Mouse (Mus musculus) liver, embryonic 12.5 days (tissue): ENCODE data around the gene Pirb. TPM values are rescaled to one million over a fixed set of nuclear protein-coding genes. Genes with fewer than 3 reads are reported as not detected.
"Not testable (repeated sequence)": the region's sequence is repeated elsewhere in the genome, so short reads cannot be mapped to it uniquely, and the experiment has no call there.

Experiments used
- ATAC-seq: fragments of 200-750 bp; cut with Nextera tagmentation; 2 replicates; pipeline ENCODE4 v1.8.0; 2017; ENCODE audit warnings: moderate number of reproducible peaks, mild to moderate bottlenecking, moderate library complexity
- H3K27ac ChIP-seq: fragments of 300-500 bp; sonication (generic); 2 replicates; pipeline ENCODE4 v1.5.1; 2016; ENCODE audit warnings: mild to moderate bottlenecking
- H3K27me3 ChIP-seq: fragments of 300-500 bp; sonication (generic); replicated peaks from 2 replicates; pipeline ENCODE4 v1.6.1; 2016; ENCODE audit warnings: mild to moderate bottlenecking, moderate library complexity
- H3K36me3 ChIP-seq: fragments of 300-500 bp; sonication (generic); 2 replicates; pipeline ENCODE4 v1.6.1; 2016; ENCODE audit warnings: mild to moderate bottlenecking, moderate library complexity
- H3K4me1 ChIP-seq: fragments of 300-500 bp; sonication (generic); 2 replicates; pipeline ENCODE4 v1.6.1; 2016
- H3K4me2 ChIP-seq: fragments of 300-500 bp; sonication (generic); 2 replicates; pipeline ENCODE4 v1.6.1; 2016; ENCODE audit warnings: mild to moderate bottlenecking, moderate library complexity
- H3K4me3 ChIP-seq: fragments of 300-500 bp; sonication (generic); 2 replicates; pipeline ENCODE4 v1.5.1; 2016; ENCODE audit warnings: mild to moderate bottlenecking, moderate library complexity
- H3K9ac ChIP-seq: fragments of 300-500 bp; sonication (generic); 2 replicates; pipeline ENCODE4 v1.6.1; 2016; ENCODE audit warnings: mild to moderate bottlenecking, moderate library complexity
- H3K9me3 ChIP-seq: fragments of 300-500 bp; sonication (generic); replicated peaks from 2 replicates; pipeline ENCODE4 v1.6.1; 2016; ENCODE audit warnings: mild to moderate bottlenecking, moderate library complexity
- WGBS: fragments of 180-500 bp; shearing (Covaris S2); methylation state at CpG from one replicate; pipeline ENCODE4 v1.1.7; 2016; ENCODE audit not compliant: insufficient replicate concordance; 5-methylcytosine and 5-hydroxymethylcytosine counted together
- polyA plus RNA-seq: library from polyadenylated mRNA; unstranded; fragments of >200 nt; fragmentation: Nextera tagmentation; extraction: Ambion mirVana; gene quantifications from 2 replicates; pipeline ENCODE4 v1.2.1, GENCODE M21; 2016

Gene Pirb
- 0.91 and 0.94 TPM in 2 replicates for polyA plus RNA-seq

DNA sequence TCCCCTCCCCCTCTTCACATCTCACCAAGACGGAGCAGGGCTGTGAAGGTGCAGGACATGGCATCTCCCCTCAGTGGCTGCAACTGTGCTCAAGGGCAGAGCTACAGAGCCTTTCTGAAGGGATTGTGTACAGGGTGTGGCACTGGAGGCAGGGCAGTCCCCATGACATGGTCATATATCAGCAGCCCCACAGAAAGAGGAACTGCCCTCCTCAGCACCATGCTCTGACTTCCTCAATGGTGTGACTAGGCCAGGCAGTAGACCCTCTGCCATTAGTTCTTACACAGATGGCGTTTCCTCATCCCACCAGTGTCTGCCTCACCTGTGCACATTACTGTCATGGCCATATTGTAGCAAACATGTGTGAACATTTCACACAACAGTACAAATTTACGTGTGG is at the start of gene Pirb:
TSS of gene Pirb (minus strand) at position 124 of the 400 bp plus-strand sequence.
- H3K4me3 ChIP-seq, H3K27me3 ChIP-seq, H3K9me3 ChIP-seq, H3K27ac ChIP-seq, H3K4me2 ChIP-seq, H3K36me3 ChIP-seq, H3K9ac ChIP-seq, H3K4me1 ChIP-seq, ATAC-seq: not testable (repeated sequence)
- WGBS: 31% methylated on average over 1 of the region's 3 CpGs

DNA sequence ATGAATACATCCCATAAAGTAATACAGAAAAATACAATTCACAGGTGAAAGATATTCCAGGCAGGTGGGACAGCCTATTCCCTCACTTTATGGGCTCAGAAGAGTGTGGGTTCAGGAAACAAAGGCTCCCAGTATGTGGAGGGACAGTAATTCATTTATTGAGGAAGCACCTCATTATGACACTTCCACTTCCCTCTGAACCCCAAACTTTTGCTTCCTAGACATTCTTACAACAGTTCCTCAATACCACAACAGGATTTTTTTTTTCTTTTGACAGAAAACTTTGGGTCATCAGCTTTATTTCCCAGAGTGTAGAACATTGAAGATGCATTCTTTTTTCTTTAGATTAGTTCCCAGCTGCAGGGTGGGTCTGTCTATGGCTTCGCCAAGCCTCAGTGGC is 12.5 kb upstream of the Pirb start:
- not testable (repeated sequence) for H3K4me2 ChIP-seq, H3K27ac ChIP-seq, H3K9ac ChIP-seq, ATAC-seq, H3K27me3 ChIP-seq, H3K9me3 ChIP-seq, H3K4me3 ChIP-seq, H3K36me3 ChIP-seq, H3K4me1 ChIP-seq
- WGBS: no CpG with 5 or more reads among the region's 1 CpGs

DNA sequence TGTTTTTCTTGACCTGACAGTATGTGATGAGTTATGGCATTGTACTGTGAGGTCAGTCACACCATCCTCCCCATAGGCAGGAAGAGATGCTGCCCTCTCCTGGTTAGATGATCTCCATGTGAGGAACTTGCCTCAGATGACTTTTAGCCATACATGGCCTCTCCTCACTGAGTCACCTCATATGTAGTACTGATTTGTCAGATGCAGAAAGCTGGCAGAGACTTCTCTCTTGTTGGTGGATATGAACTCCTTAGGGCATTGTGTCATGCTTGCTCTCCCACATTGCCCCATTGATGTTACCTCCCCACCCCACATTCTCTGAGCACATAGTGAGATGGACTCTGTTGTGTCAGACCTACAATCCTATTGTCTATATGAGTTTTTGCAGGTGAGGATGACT is 5.3 kb upstream of the Pirb start:
- H3K27ac ChIP-seq, H3K9ac ChIP-seq, H3K4me3 ChIP-seq, H3K36me3 ChIP-seq, H3K4me1 ChIP-seq, H3K27me3 ChIP-seq, ATAC-seq, H3K4me2 ChIP-seq, H3K9me3 ChIP-seq: not testable (repeated sequence)

DNA sequence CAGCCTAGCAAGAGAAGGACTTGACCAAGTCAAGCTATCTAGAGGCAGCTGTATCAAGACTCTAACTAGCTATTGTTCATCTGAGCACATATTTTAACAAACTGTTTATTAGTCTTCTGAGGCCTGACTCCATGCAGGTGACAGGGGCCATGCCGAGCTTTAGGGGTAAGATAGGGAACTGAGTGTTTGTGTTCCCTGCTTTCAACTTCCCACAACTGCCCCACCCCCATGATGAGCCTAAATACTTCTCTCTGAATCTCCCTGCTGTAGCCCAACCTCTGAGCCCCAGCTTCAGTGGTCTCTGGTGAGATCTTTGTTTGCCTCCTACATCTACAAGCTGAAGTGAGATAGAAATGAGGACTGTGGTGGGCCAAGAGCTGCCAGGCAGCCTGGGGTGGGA is 4.9 kb downstream of the Pirb start:
- Histone ChIP-seq H3K27me3 (no peaks in the 10 kb centered on the region), H3K27ac (no peak overlapping the region), H3K4me2 (no peak overlapping the region), H3K4me1 (no peaks in the 10 kb centered on the region), H3K9ac (no peak overlapping the region), H3K4me3 (no peak overlapping the region), H3K36me3 (no peaks in the 10 kb centered on the region), H3K9me3 (no peaks in the 10 kb centered on the region)
- ATAC-seq: no peak
- WGBS: 16% methylated on average over 1 of the region's 1 CpGs

DNA sequence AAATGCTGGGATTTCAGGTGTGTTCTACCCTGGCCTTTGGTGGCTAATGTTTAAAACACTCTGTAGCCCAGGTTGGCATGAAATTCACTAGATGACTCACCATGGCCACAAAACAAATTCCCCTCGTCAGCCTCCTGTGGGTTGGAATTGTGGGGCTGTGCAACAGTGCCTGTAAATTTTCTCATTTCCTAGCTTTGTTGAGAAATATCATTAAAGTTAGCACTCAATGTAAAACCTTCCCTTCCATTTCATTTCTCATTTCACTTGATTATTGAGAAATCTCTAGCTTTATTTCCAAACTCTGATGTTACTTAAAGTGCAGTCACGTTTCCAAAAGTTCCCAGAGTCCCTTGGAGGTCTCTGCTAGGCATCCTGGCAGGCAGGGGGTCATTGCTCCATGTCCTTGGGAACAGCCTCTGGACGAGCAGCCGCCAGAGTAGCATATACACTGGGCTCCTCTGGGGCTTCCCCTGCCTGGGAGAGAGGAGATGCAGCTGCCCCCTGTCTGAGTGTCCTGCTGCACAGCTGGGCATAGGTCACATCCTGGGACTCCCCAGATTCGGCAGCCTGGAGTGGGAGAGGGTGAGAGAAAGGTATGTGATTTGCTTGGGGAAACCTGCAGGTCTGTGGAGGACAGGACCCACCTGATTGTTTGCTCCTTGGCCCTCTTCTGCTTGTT is 7.8 kb downstream of the Pirb start:
- Histone ChIP-seq H3K4me1 (no peaks in the 10 kb centered on the region), H3K4me2 (no peak overlapping the region), H3K27me3 (no peaks in the 10 kb centered on the region), H3K9me3 (no peaks in the 10 kb centered on the region), H3K36me3 (peaks cover 8% of the 10 kb centered on the region), H3K4me3 (no peak overlapping the region), H3K27ac (no peak overlapping the region), H3K9ac (no peak overlapping the region)
- no peak for ATAC-seq
- WGBS: 42% methylated on average over 5 of the region's 5 CpGs

DNA sequence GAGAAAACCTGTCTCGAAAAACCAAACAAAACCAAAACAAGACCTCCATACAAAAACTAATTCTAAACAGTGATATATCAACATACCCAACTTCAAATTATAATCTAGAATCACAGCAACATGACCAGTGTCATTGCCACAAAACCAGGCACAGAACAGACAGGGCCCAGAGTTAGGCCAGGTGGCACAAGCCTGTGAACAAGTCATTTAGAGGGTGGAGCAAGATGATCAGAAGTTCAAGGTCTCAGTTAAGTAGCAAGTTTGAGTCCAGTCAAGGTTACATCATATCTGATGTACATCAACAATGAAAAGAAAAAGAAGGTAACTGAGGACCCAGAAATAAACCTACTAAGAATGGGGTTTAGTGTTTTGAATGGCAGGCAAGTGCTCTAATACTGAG is 11.2 kb downstream of the Pirb start:
- Histone ChIP-seq H3K4me1 (peaks cover 23% of the 10 kb centered on the region), H3K36me3 (peaks cover 41% of the 10 kb centered on the region), H3K9ac (no peak overlapping the region), H3K4me3 (no peak overlapping the region), H3K27me3 (no peaks in the 10 kb centered on the region), H3K4me2 (no peak overlapping the region), H3K9me3 (no peaks in the 10 kb centered on the region), H3K27ac (peak overlapping the region; percentile 30; the same call in 1 of the 2 replicates)
- 67% methylated on average over 1 of the region's 1 CpGs for WGBS
- ATAC-seq: no peak

DNA sequence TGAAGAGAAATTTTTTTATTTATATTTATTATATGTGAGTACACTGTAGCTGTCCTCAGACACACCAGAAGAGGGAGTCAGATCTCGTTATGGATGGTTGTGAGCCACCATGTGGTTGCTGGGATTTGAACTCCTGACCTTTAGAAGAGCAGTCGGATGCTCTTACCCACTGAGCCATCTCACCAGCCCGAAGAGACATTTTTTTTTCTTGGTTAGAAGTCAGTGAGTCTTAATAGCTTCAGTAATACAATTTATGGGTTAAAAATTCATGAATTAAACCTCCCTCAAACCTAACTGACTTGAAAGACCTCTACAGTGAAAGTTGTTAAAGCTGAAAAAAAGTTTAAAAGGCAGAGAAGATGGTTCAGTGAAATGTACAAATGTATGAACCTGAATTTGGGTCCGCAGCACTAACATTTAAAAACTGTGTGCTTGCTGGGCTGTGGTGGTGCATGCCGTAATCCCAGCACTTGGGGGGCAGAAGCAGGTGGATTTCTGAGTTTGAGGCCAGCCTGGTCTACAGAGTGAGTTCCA is 11.7 kb downstream of the Pirb start:
- H3K36me3 ChIP-seq: peaks cover 41% of the 10 kb centered on the region
- not testable (repeated sequence) for H3K27me3 ChIP-seq, ATAC-seq, H3K4me2 ChIP-seq, H3K9ac ChIP-seq, H3K9me3 ChIP-seq, H3K4me3 ChIP-seq
- peak overlapping the region; percentile 49 for H3K27ac ChIP-seq
- 30% methylated on average over 5 of the region's 5 CpGs for WGBS
- peaks cover 23% of the 10 kb centered on the region for H3K4me1 ChIP-seq

DNA sequence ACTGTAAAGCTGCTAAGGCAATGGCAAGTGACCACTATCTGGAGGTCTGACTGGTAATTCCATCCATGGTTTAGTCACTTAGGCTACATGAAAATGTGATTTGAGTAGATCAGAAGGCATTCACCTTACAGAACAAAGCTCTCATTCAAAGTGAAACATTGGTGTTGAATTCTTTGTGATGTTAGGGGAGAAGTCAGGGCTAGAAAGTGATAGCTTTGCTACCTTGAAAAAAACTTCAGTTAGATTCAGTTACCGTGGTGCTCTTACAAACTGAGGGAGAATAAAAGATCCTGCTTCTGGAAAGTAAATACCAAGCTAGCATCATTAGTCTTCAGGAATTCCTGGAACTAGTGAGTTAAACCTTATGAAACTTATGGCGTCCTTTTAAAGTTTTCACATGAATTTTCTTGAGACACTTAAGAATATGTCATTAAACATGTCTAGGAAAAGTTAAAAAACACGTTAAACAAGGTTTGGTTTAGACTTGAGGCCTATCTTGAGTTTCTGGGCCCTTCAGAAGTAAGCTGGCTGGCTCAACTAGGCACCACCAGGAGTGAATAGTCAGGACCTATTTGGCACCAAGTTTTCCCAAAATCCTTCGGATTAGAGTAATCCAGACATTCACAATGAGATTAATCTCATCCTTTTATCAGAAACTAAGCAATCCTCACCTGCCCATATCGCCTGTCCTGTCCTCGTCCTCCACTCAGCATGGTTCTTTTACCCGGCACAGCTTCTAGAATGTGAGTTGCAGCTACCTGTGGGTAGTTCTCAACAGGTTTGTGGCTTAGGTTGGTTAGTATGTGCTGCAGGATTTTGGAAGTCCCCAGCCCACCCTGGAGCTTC is 12.4 kb downstream of the Pirb start:
- peak overlapping the region; percentile 49; the same call in 1 of the 2 replicates for H3K27ac ChIP-seq
- H3K9ac ChIP-seq: no peak overlapping the region
- H3K27me3 ChIP-seq: no peaks in the 10 kb centered on the region
- ATAC-seq: peak; percentile 17; the same call in 1 of the 2 replicates
- no peak overlapping the region for H3K4me3 ChIP-seq
- peaks cover 41% of the 10 kb centered on the region for H3K36me3 ChIP-seq
- WGBS: 19% methylated on average over 7 of the region's 7 CpGs
- H3K9me3 ChIP-seq: no peaks in the 10 kb centered on the region
- no peak overlapping the region for H3K4me2 ChIP-seq
- H3K4me1 ChIP-seq: peaks cover 30% of the 10 kb centered on the region

DNA sequence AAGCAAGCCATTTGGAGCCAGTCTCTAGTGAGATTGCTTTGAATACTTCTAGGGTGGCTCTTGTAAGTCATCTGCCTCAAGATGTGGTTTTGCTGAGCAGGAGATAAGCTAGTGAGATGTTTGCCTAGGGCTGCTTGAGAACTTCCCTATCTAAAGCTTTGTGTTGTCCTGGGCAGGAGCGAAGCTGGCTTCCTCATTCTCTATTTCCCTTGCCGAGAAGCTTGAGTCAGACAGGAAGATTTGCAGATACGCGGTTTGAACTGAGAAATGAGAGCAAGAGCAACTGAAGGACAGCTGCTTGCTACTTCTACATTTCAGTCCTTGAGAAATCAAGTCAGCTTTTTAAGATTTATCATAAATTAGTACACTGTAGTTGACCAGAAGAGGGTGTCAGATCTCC is 13.2 kb downstream of the Pirb start:
- peaks cover 33% of the 10 kb centered on the region for H3K4me1 ChIP-seq
- H3K9me3 ChIP-seq: no peaks in the 10 kb centered on the region
- no peaks in the 10 kb centered on the region for H3K27me3 ChIP-seq
- H3K4me2 ChIP-seq: peak overlapping the region; percentile 76
- peak overlapping the region; percentile 95 for H3K27ac ChIP-seq
- 23% methylated on average over 4 of the region's 4 CpGs for WGBS
- 0 out of 2 replicates have a peak overlapping the region, but pooled peaks have one; percentile 94 for H3K9ac ChIP-seq
- peak overlapping the region; percentile 91; the same call in 1 of the 2 replicates for H3K4me3 ChIP-seq
- no peak for ATAC-seq
- H3K36me3 ChIP-seq: peaks cover 41% of the 10 kb centered on the region

DNA sequence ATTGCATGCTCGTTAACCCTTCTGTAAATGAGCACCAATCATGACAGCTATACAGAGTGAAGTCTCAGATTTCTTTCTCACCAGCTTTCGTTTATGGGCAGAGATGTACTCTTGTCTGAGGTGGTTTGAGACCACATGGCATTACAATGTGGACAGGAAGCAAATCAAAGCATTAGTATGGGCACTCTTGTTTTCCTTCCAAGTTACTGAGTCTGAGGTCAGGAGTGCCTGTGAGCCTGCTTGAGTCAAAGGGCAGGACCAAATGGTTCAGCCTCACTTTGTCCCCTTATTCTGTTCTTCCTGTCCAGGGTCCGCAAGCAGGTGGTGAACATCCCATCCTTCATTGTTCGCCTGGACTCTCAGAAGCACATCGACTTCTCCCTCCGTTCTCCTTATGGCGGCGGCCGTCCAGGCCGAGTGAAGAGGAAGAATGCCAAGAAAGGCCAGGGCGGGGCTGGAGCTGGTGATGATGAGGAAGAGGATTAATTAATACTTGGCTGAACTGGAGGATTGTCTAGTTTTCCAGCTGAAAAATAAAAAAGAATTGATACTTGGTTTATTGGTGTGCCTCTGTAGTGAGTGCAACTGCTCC is 13.8 kb downstream of the Pirb start:
- Histone ChIP-seq H3K4me1 (peaks cover 33% of the 10 kb centered on the region), H3K4me3 (peak overlapping the region; percentile 91), H3K9ac (peak overlapping the region; percentile 94), H3K4me2 (peak overlapping the region; percentile 76), H3K27ac (peak overlapping the region; percentile 95), H3K36me3 (peaks cover 41% of the 10 kb centered on the region), H3K27me3 (no peaks in the 10 kb centered on the region), H3K9me3 (no peaks in the 10 kb centered on the region)
- no peak for ATAC-seq
- 30% methylated on average over 11 of the region's 11 CpGs for WGBS

DNA sequence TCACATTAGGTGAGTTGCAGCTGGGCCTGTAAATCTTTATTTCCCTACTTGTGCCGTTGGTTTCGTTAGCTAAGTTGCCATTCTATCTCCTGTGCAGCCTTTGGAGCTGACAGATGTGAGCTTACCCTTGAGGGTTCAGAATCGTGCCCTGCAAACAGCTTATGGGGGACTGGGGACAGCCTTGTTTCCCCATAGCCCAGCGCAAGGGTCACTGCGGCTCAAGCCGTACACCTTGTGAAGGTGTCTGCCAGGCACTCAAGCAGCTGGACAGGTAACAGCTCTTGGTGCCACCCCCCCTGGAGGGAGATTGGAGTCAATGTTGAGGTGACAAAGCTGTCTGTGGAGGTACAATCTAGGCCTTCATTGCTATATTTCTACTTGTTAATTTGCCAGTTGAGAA is 14.3 kb downstream of the Pirb start:
- Histone ChIP-seq H3K9me3 (no peaks in the 10 kb centered on the region), H3K27me3 (no peaks in the 10 kb centered on the region), H3K4me1 (peaks cover 33% of the 10 kb centered on the region), H3K27ac (peak overlapping the region; percentile 95), H3K4me3 (peak overlapping the region; percentile 91), H3K9ac (peak overlapping the region; percentile 94), H3K36me3 (peaks cover 45% of the 10 kb centered on the region), H3K4me2 (peak overlapping the region; percentile 76)
- WGBS: 17% methylated on average over 6 of the region's 6 CpGs
- no peak for ATAC-seq

DNA sequence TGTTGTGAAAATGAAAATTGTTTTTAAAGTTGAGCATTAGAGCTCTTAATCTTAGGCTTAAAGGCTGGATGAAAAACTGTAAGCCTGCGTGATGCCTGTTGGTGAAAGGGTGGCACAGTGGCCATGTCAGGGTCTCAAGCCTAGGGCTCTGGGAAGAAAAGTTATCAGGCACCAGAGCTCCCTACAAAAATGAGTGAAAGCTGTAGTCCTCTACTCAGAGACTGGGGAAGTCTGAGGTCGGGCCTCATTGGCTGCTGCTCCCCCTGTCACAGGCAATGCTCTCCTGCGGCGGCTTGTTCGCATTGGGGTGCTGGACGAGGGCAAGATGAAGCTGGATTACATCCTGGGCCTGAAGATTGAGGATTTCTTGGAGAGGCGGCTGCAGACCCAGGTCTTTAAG is 14.7 kb downstream of the Pirb start:
- not testable (repeated sequence) for ATAC-seq

More for the DNA sequence above, 14.7 kb downstream of the Pirb start:
- H3K9me3 ChIP-seq, H3K27me3 ChIP-seq: not testable (repeated sequence)
- peak overlapping the region; percentile 94 for H3K9ac ChIP-seq
- H3K4me1 ChIP-seq: peaks cover 33% of the 10 kb centered on the region
- peaks cover 46% of the 10 kb centered on the region for H3K36me3 ChIP-seq
- 4% methylated on average over 7 of the region's 7 CpGs for WGBS
- H3K4me2 ChIP-seq: peak overlapping the region; percentile 76
- H3K27ac ChIP-seq: peak overlapping the region; percentile 95
- H3K4me3 ChIP-seq: peak overlapping the region; percentile 91
